Mouse (Mus musculus) MEL (cell line): ENCODE measurements around the gene Upb1. TPM values are rescaled to one million over a fixed set of nuclear protein-coding genes. Genes with fewer than 3 reads are reported as not detected.
A peak's percentile ranks its signal among the peaks of the same experiment; 100 is the strongest.

ENCODE experiments used
- DNase-seq: peaks from one replicate; pipeline ENCODE4 v3.0.0; 2011; ENCODE audit warnings: low read depth, low spot score
- H3K27ac ChIP-seq: 2 replicates; pipeline ENCODE4 v1.5.1; 2012; ENCODE audit warnings: low read depth, mild to moderate bottlenecking, control low read depth, low read length, moderate library complexity; ENCODE audit not compliant: control insufficient read depth
- H3K27me3 ChIP-seq, 2 experiments: fragments of 150-350 bp in 1 of 2; sonication (generic) in 1 of 2; 2 replicates each; pipeline ENCODE4 v1.6.1; 2012; ENCODE audit warnings: low read length in 2 of 2, mild to moderate bottlenecking in 2 of 2, improper control_type of control experiment in 1 of 2, moderate library complexity in 1 of 2; ENCODE audit not compliant: insufficient read depth in 2 of 2, control insufficient read depth in 1 of 2
- H3K36me3 ChIP-seq, 2 experiments: 2 replicates each; pipeline ENCODE4 v1.6.1; 2012 to 2014; ENCODE audit warnings: low read length in 2 of 2, improper control_type of control experiment in 1 of 2, inconsistent platforms in 1 of 2, mild to moderate bottlenecking in 1 of 2; ENCODE audit not compliant: insufficient read depth in 2 of 2, control insufficient read depth in 1 of 2
- H3K4me1 ChIP-seq, 2 experiments: fragments of 150-350 bp in 1 of 2; sonication (generic) in 1 of 2; 2 replicates each; pipeline ENCODE4 v1.6.1; 2012; ENCODE audit warnings: low read length in 2 of 2, improper control_type of control experiment in 1 of 2, mild to moderate bottlenecking in 1 of 2; ENCODE audit not compliant: insufficient read depth in 2 of 2, control insufficient read depth in 1 of 2
- H3K4me3 ChIP-seq, 2 experiments: fragments of 150-350 bp in 1 of 2; sonication (generic) in 1 of 2; 2 replicates each; pipeline ENCODE4 v1.5.1; 2012; ENCODE audit warnings: low read depth in 2 of 2, low read length in 2 of 2, mild to moderate bottlenecking in 2 of 2, moderate library complexity in 2 of 2, control low read depth in 1 of 2, improper control_type of control experiment in 1 of 2; ENCODE audit not compliant: control insufficient read depth in 1 of 2, insufficient read depth in 1 of 2
- H3K79me2 ChIP-seq: 2 replicates; pipeline ENCODE4 v1.6.1; 2012; ENCODE audit warnings: mild to moderate bottlenecking, low read length, moderate library complexity; ENCODE audit not compliant: control insufficient read depth, poor library complexity, insufficient read depth
- H3K9ac ChIP-seq: 2 replicates; pipeline ENCODE4 v1.6.1; 2012; ENCODE audit warnings: low read depth, mild to moderate bottlenecking, control low read depth, low read length, moderate library complexity; ENCODE audit not compliant: control insufficient read depth, poor library complexity, severe bottlenecking
- H3K9me3 ChIP-seq: fragments of 150-350 bp; sonication (generic); replicated peaks from 2 replicates; pipeline ENCODE4 v1.6.1; 2012; ENCODE audit warnings: mild to moderate bottlenecking, low read length, improper control_type of control experiment, moderate library complexity; ENCODE audit not compliant: insufficient read depth
- BHLHE40 ChIP-seq: IDR thresholded peaks from 2 replicates; pipeline ENCODE4 v1.6.1; 2012; ENCODE audit warnings: low read depth, mild to moderate bottlenecking, inconsistent platforms, low read length, improper control_type of control experiment, borderline replicate concordance
- CHD2 ChIP-seq: IDR thresholded peaks from 2 replicates; pipeline ENCODE4 v1.6.1; 2011; ENCODE audit warnings: low read length, improper control_type of control experiment
- CTCF ChIP-seq, 3 experiments: IDR thresholded peaks in 2 of 3; conservative IDR thresholded peaks in 1 of 3; 2 replicates each; pipeline ENCODE4 v1.5.1; 2011 to 2012; ENCODE audit warnings: low read length in 3 of 3, low read depth in 2 of 3, mild to moderate bottlenecking in 2 of 3, improper control_type of control experiment in 1 of 3, inconsistent platforms in 1 of 3, mixed read lengths in 1 of 3, moderate library complexity in 1 of 3; ENCODE audit not compliant: control insufficient read depth in 1 of 3, insufficient read depth in 1 of 3, poor library complexity in 1 of 3, severe bottlenecking in 1 of 3
- E2F4 ChIP-seq: IDR thresholded peaks from 2 replicates; pipeline ENCODE4 v1.6.1; 2011; ENCODE audit warnings: low read depth, low read length, improper control_type of control experiment, borderline replicate concordance
- JUND ChIP-seq: IDR thresholded peaks from 2 replicates; pipeline ENCODE4 v1.6.1; 2011; ENCODE audit warnings: low read depth, mild to moderate bottlenecking, improper control_type of control experiment, low read length
- KAT2A ChIP-seq: conservative IDR thresholded peaks from 2 replicates; pipeline ENCODE4 v1.6.1; 2012; ENCODE audit warnings: low read depth, low read length, improper control_type of control experiment, inconsistent platforms
- MAFK ChIP-seq: IDR thresholded peaks from 2 replicates; pipeline ENCODE4 v1.6.1; 2011; ENCODE audit warnings: low read depth, mild to moderate bottlenecking, low read length, improper control_type of control experiment, borderline replicate concordance
- MAZ ChIP-seq: IDR thresholded peaks from 2 replicates; pipeline ENCODE4 v1.6.1; 2012; ENCODE audit warnings: low read depth, mild to moderate bottlenecking, inconsistent platforms, low read length, improper control_type of control experiment
- MXI1 ChIP-seq: IDR thresholded peaks from 2 replicates; pipeline ENCODE4 v1.6.1; 2011; ENCODE audit warnings: mild to moderate bottlenecking, low read depth, low read length, improper control_type of control experiment
- NRF1 ChIP-seq: IDR thresholded peaks from 2 replicates; pipeline ENCODE4 v1.6.1; 2014; ENCODE audit warnings: low read depth, mild to moderate bottlenecking, inconsistent platforms, low read length, improper control_type of control experiment, moderate library complexity; ENCODE audit not compliant: poor library complexity, insufficient read depth, severe bottlenecking
- POLR2A ChIP-seq, 2 experiments: IDR thresholded peaks; 2 replicates each; pipeline ENCODE4 v1.6.1; 2011 to 2012; ENCODE audit warnings: low read length in 2 of 2, mild to moderate bottlenecking in 2 of 2, control low read depth in 1 of 2, improper control_type of control experiment in 1 of 2, low read depth in 1 of 2, moderate library complexity in 1 of 2; ENCODE audit not compliant: control insufficient read depth in 1 of 2, insufficient read depth in 1 of 2, poor library complexity in 1 of 2
- POLR2AphosphoS5 ChIP-seq: IDR thresholded peaks from 2 replicates; pipeline ENCODE4 v1.6.1; 2012; ENCODE audit warnings: low read depth, borderline replicate concordance, mild to moderate bottlenecking, inconsistent platforms, low read length, moderate library complexity, mixed read lengths
- RAD21 ChIP-seq: IDR thresholded peaks from 2 replicates; pipeline ENCODE4 v1.6.1; 2011; ENCODE audit warnings: mild to moderate bottlenecking, low read depth, low read length, improper control_type of control experiment
- SMC3 ChIP-seq: IDR thresholded peaks from 2 replicates; pipeline ENCODE4 v1.6.1; 2011; ENCODE audit warnings: low read depth, low read length, improper control_type of control experiment
- TAL1 ChIP-seq: IDR thresholded peaks from 2 replicates; pipeline ENCODE4 v1.6.1; 2012; ENCODE audit warnings: mild to moderate bottlenecking, inconsistent platforms, low read length, moderate library complexity, mixed read lengths
- TCF12 ChIP-seq: IDR thresholded peaks from 2 replicates; pipeline ENCODE4 v1.6.1; 2014; ENCODE audit warnings: low read depth, mild to moderate bottlenecking, inconsistent platforms, low read length, improper control_type of control experiment, moderate library complexity
- UBTF ChIP-seq: IDR thresholded peaks from 2 replicates; pipeline ENCODE4 v1.6.1; 2012; ENCODE audit warnings: low read depth, mild to moderate bottlenecking, inconsistent platforms, low read length, improper control_type of control experiment, moderate library complexity, borderline replicate concordance; ENCODE audit not compliant: insufficient read depth
- ZC3H11A ChIP-seq: IDR thresholded peaks from 2 replicates; pipeline ENCODE4 v1.6.1; 2012; ENCODE audit warnings: low read depth, mild to moderate bottlenecking, inconsistent platforms, low read length, improper control_type of control experiment
- polyA plus RNA-seq, 2 experiments: library from polyadenylated mRNA; stranded (reverse) in 1 of 2; unstranded in 1 of 2; fragments of >175 nt in 1 of 2; fragments of >200 nt in 1 of 2; gene quantifications; 2 replicates each; pipeline versions ENCODE4 v1.2.1 to v1.2.4; 2012; ENCODE audit warnings: low replicate concordance in 2 of 2, low read depth in 1 of 2; ENCODE audit not compliant: insufficient read length in 2 of 2, insufficient read depth in 1 of 2, missing spikeins in 1 of 2
- total RNA-seq: library from RNA; depleted of rRNA; stranded (reverse); fragments of 300-350 nt; gene quantifications from 2 replicates; pipeline ENCODE4 v1.2.3, GENCODE M21; 2012

The Upb1 gene
- total and polyA plus RNA-seq, 3 experiments, result 0.03 TPM; not detected in 2

DNA sequence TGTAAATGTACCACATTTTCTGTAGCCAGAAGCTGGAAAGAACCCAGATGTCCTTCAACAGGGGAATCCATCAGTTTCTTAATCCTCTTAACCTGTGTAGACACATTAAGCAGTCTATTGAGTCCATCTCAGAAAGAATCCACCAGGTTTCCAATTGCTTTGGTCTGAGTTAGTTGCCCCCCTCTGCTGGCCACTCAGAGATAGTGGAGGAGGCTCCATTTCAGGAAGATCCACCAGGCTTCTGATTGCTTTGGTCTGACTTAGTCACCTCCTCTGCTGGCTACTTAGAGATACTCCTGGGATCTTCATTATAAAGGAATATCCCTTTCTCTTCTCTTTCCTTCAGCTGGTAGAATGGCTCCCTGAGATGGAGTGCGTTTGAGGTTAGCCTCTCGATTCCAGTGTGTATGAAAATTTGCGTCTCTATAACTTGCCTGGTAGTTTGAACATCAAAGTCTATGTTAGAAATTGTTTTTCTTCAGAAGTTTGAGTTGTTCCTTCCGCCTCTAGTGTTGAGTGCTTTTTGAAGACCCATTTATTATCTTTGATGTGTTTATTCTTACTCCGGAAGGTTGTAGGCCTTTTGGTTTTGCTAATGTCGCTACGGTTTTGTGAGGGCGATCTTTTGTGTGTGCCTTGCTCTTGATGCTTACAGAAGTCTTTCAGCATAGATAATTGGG, 16.6 kb downstream of the Upb1 start:
- peak; percentile 14 for DNase-seq
- no peak overlapping the region for H3K9ac ChIP-seq

GRCm38 (mm10) chr10:75418747-75419146, 17.8 kb downstream of the Upb1 start:
- H3K79me2 ChIP-seq, result no peaks in the 10 kb centered on the region
- DNase-seq, result no peak

More for the DNA sequence above, 16.6 kb downstream of the Upb1 start:
- no peak overlapping the region for H3K27ac ChIP-seq
- peaks cover 0 to 3% of the 10 kb centered on the region in 2 experiments; a peak in 1 of 4 replicates for H3K4me1 ChIP-seq
- no peaks in the 10 kb centered on the region for H3K36me3 ChIP-seq
- H3K4me3 ChIP-seq, result no peak overlapping the region
- TF ChIP-seq ZC3H11A (peak; percentile 27; the same call in 1 of the 2 replicates), SMC3 (peak; percentile 40), MXI1 (no peak), CTCF (IDR thresholded peaks at IDR 0.05 in 2 of 3, conservative IDR thresholded peaks at IDR 0.05 in 1 of 3; ENCODE audit: control insufficient read depth in 1 of 3, insufficient read depth in 1 of 3, low read depth in 2 of 3, low read length in 3 of 3, poor library complexity in 1 of 3, severe bottlenecking in 1 of 3) (peak in 2 of 3 experiments; percentile 5 to 32; a peak in 2 of 6 replicates), E2F4 (no peak), RAD21 (peak; percentile 22), CHD2 (no peak)
- H3K79me2 ChIP-seq, result no peaks in the 10 kb centered on the region
- no peaks in the 10 kb centered on the region for H3K9me3 ChIP-seq
- H3K27me3 ChIP-seq, result no peaks in the 10 kb centered on the region

DNA sequence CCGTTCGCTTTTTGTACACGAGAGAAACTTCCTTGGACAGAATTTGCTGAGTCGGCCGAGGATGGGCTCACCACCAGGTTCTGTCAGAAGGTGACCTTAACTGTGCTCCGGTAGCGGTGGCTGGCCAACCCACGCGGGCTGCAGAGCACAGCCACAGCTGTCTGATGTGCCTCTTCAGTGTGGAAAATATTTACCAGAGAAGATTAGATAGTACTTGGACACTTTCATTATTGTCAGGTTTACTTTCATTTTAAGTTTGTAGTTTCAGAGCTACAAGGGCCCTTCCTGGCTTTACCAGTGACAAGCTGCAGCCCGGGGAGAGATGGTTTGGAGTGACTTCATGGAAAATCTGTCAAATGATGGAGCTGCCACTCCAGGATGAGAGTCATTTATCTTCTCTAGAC, 23.6 kb downstream of the Upb1 start:
- H3K4me1 ChIP-seq, result peaks cover 0 to 3% of the 10 kb centered on the region in 2 experiments; a peak in 1 of 4 replicates
- H3K27me3 ChIP-seq, result no peaks in the 10 kb centered on the region
- H3K79me2 ChIP-seq, result no peaks in the 10 kb centered on the region
- no peaks in the 10 kb centered on the region for H3K9me3 ChIP-seq
- TF ChIP-seq CTCF (IDR thresholded peaks at IDR 0.05 in 2 of 3, conservative IDR thresholded peaks at IDR 0.05 in 1 of 3; ENCODE audit: control insufficient read depth in 1 of 3, insufficient read depth in 1 of 3, low read depth in 2 of 3, low read length in 3 of 3, poor library complexity in 1 of 3, severe bottlenecking in 1 of 3), result no peak
- TF ChIP-seq POLR2AphosphoS5, result no peak
- no peak for TF ChIP-seq TCF12
- no peak for TF ChIP-seq TAL1
- TF ChIP-seq MAFK, result no peak
- TF ChIP-seq POLR2A (IDR thresholded peaks at IDR 0.05; ENCODE audit: control insufficient read depth in 1 of 2, insufficient read depth in 1 of 2, low read depth in 1 of 2, low read length in 2 of 2, poor library complexity in 1 of 2), result no peak
- no peak for TF ChIP-seq CHD2
- TF ChIP-seq KAT2A, result no peak
- TF ChIP-seq UBTF, result no peak
- no peak for TF ChIP-seq NRF1
- no peak for TF ChIP-seq BHLHE40
- H3K27ac ChIP-seq, result no peak overlapping the region
- H3K4me3 ChIP-seq, result no peak overlapping the region
- no peak for DNase-seq
- no peaks in the 10 kb centered on the region for H3K36me3 ChIP-seq
- H3K9ac ChIP-seq, result no peak overlapping the region

More at GRCm38 (mm10) chr10:75418747-75419146, 17.8 kb downstream of the Upb1 start:
- H3K4me3 ChIP-seq, result no peak overlapping the region
- H3K9ac ChIP-seq, result no peak overlapping the region
- no peak overlapping the region for H3K27ac ChIP-seq
- H3K27me3 ChIP-seq, result no peaks in the 10 kb centered on the region
- no peaks in the 10 kb centered on the region for H3K9me3 ChIP-seq
- no peaks in the 10 kb centered on the region for H3K36me3 ChIP-seq
- TF ChIP-seq E2F4 (no peak), MAZ (no peak), JUND (no peak), KAT2A (no peak)
- peaks cover 0 to 3% of the 10 kb centered on the region in 2 experiments; a peak in 1 of 4 replicates for H3K4me1 ChIP-seq
